Mouse (Mus musculus): ENCODE measurements at regions not wholly inside any gene's neighbourhood (a gene's known extent, or its start where the extent isn't known, plus 50 kb on each side); places are given as distances from the start of the nearest gene placed in this dataset.
A peak's percentile ranks its signal among the peaks of the same experiment; 100 is the strongest.

GRCm38 (mm10) chr5:74943737-74944403 is 100.7 kb downstream of the Chic2 start:
- DNase-seq (ENCODE audit: low read depth): peak; percentile 80

DNA sequence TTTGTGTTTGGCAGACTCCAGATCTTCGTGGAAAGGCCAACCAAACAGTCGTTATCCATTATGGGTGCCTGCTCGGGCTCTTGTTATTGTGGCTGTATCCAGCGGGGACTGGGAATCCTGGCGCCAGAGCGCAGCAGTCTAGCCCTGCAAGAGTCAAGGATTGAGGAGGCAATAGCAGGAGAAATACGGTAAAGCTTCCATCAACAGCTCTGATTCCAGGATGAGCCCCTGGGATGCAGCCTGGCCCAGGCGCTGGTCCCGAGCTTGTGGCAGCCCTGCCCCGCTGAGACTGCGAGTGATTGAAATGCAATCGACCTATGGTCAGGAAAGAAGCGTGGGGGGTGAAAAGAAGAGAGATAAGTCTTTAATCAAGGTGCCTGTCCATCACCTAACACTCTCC is 103.1 kb downstream of the Chic2 start:
- no peak for DNase-seq (ENCODE audit: low read depth)

- DNase-seq (ENCODE audit: low read depth): no peak
Observed at GRCm38 (mm10) chr5:74937416-74937940, 107.1 kb downstream of the Chic2 start.

- DNase-seq (ENCODE audit: low read depth): no peak
Observed at GRCm38 (mm10) chr5:74936087-74936486, 108.5 kb downstream of the Chic2 start.

GRCm38 (mm10) chr5:74935676-74936075 is 108.9 kb downstream of the Chic2 start:
- DNase-seq (ENCODE audit: low read depth): no peak

GRCm38 (mm10) chr5:74933276-74933675 is 111.3 kb downstream of the Chic2 start:
- no peak for DNase-seq (ENCODE audit: low read depth)

GRCm38 (mm10) chr5:74932206-74932605 is 112.4 kb downstream of the Chic2 start:
- no peak for DNase-seq (ENCODE audit: low read depth)

GRCm38 (mm10) chr5:74931765-74932164 is 112.8 kb downstream of the Chic2 start:
- no peak for DNase-seq (ENCODE audit: low read depth)

GRCm38 (mm10) chr5:74927543-74927942 is 117.0 kb downstream of the Chic2 start:
- DNase-seq (ENCODE audit: low read depth): no peak

- no peak for DNase-seq (ENCODE audit: low read depth)
Observed at GRCm38 (mm10) chr5:74925769-74926168, 118.8 kb downstream of the Chic2 start.

- DNase-seq (ENCODE audit: low read depth): no peak
Observed at GRCm38 (mm10) chr5:74924031-74924533, 120.5 kb downstream of the Chic2 start.

- DNase-seq (ENCODE audit: low read depth): no peak
Observed at GRCm38 (mm10) chr5:74923337-74923736, 121.2 kb downstream of the Chic2 start.

- DNase-seq (ENCODE audit: low read depth): no peak
Observed at GRCm38 (mm10) chr5:74922881-74923280, 121.7 kb downstream of the Chic2 start.

GRCm38 (mm10) chr5:74920939-74921338 is 123.6 kb downstream of the Chic2 start:
- no peak for DNase-seq (ENCODE audit: low read depth)

DNA sequence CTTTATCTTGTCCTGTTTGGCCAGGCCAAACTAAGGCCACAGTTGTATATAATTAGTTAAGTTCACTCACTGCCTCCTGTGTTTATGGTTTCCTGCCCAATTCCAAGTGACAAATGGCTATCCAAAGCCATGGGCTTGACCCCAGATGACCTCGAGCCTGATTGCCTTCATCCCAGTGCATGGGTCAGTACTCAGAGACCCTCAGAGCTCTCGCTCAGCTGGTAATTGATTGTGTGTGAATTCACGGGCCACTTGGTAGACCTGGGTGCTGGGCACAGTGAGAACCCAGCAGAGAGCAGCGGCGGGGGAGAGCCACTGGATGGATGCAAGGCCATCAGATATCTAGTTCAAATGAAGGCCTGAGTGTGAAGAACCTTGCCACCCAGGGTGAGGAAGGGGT is 124.1 kb downstream of the Chic2 start:
- no peak for DNase-seq (ENCODE audit: low read depth)

- DNase-seq (ENCODE audit: low read depth): no peak
Observed at GRCm38 (mm10) chr5:74905504-74906061, 139.0 kb downstream of the Chic2 start.

DNA sequence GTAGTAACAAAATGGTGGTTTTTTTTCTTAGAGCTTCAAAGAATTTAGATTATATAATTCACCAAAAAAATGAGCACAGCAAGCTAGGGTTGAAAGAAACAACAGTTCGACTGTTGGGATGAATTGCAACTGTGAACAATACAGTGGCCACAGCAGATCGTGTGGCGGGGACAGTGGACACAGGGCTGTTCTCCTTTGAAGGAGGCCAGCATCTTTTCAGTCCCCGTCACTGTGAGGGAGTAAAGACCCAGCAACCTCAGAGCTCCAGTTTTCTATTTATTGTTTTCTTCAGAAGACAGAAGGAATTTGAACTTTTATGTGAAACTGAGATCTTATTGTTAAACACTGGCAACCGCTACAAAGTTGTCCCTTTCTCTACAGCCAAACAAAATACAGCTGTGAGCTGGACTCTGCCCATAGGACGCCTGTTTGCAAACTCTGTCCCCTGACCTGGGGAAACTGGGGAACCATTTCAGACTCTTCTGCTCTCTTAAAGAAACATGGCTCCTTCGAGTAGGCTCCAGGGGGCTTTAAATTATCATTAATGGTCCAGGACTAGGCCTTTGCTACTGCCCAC is 139.6 kb downstream of the Chic2 start:
- DNase-seq (ENCODE audit: low read depth): no peak

- peak; percentile 13 for DNase-seq (ENCODE audit: low read depth)
Observed at GRCm38 (mm10) chr5:74904327-74904726, 140.2 kb downstream of the Chic2 start.

- DNase-seq (ENCODE audit: low read depth): peak; percentile 4
Observed at GRCm38 (mm10) chr5:74903711-74904110, 140.9 kb downstream of the Chic2 start.

- no peak for DNase-seq (ENCODE audit: low read depth)
Observed at GRCm38 (mm10) chr5:74897133-74897532, 147.4 kb downstream of the Chic2 start.

DNA sequence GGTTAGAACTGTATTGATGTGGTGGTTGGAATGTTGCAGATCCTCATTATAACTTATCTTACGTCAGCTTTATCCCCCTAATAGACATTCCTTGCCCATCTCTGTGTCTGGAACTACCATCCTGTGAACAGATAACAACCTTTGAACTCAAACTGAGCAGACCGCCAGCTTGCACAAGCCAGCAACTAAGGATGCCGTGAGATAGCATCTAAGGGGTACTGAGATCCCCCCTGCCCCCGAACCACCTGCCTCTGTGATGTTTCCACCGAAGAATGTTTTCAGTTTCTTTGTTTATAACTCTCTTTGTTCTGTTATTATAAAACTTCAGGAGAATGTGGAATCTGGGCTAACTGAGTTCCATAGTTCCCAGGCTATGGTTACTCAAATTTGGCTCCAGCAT is 151.3 kb downstream of the Chic2 start:
- no peak for DNase-seq (ENCODE audit: low read depth)

- no peak for DNase-seq (ENCODE audit: low read depth)
Observed at GRCm38 (mm10) chr5:74891541-74891940, 153.0 kb downstream of the Chic2 start.

DNA sequence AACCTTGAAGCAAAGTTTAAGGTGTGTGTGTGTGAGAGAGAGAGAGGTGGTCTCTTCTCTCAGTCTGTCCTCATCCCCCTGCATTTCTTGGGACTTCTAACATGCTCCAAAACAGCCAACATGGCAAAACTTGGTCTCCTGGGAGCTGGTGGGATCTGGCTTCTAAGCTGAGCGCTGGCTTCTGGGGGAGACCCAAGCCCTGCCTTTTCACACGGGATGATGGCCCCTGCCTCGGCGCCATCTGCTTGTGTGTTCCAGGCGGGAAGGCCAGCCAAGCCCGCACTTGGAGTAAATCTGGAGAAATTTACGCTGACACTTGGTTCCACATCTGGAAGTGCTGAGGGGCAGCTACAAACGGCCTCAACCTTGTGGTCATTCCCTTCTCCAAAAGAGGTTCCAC is 155.6 kb downstream of the Chic2 start:
- DNase-seq (ENCODE audit: low read depth): no peak

All from induced T-regulatory cell, adult 2 months (primary cell).